Mouse (Mus musculus) spleen, postnatal 36 days (tissue): Measurements from ENCODE around the gene Get4.
A peak's percentile ranks its signal among the peaks of the same experiment; 100 is the strongest.

ENCODE experiments used
- DNase-seq, 2 experiments: peaks; one replicate each; pipeline ENCODE4 v3.0.0; 2022; ENCODE audit warnings: low spot score in 2 of 2, mixed read lengths in 1 of 2

Get4 gene

DNA sequence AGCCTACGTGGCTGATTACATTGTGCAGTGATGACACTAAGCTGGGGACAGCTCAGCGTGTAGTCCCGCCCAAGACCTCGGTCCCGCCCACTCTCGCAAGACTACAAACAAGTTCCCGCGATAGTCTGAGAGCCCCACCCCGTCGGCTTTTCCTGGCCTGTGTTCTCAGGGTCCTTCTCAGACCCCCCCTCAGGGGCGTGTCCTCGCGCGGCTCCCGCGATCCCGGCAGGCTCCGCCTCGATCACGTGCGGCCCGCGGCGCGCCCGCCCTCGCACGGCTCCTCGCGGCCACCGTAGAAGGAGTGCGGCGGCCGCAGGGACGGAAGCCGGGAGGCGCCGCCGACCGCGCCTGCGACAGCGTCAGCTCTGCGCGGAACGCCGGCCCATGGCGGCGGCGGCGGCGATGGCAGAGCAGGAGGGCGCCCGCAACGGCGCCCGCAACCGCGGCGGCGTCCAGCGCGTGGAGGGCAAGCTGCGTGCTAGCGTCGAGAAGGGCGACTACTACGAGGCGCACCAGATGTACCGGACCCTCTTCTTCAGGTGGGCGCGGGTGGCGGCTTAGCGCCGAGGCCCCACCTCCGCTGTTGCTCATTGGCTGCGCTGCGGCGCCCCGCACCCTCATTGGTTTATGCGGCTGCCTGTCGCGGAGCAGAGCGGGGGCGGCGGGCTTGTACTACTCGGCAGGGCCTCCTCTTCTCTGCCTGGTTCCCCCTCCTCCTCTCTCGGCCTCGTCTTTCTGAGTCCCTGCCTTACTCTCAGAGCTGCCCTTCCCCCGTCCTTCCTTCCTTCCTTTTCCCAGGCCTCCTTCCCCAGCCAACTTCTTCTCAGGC, at the start of gene Get4:
Gene Get4, plus strand, starts transcription at position 244 of the 829 bp plus-strand sequence.
- peak; percentile 99 to 100 for DNase-seq

DNA sequence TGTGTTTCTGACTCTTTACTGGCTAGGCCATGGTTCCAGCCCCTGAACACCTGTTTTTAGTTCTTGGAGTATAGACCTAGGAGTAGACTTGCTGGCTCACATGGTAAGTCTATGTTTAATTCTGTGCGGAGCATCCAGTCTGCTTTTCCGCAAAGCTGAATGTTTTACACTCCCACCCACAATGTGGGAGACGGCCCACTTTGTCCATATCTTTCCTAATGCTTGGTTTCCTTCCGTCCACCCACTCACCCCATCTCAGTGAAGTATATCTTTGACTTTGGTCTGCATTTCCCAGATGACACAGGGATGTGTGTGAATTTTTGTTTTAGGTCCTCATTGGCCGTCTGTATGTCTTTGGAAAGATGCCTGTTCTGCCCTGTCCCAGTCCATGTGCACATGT, 48.8 kb upstream of the Get4 start:
- DNase-seq, result no peak

DNA sequence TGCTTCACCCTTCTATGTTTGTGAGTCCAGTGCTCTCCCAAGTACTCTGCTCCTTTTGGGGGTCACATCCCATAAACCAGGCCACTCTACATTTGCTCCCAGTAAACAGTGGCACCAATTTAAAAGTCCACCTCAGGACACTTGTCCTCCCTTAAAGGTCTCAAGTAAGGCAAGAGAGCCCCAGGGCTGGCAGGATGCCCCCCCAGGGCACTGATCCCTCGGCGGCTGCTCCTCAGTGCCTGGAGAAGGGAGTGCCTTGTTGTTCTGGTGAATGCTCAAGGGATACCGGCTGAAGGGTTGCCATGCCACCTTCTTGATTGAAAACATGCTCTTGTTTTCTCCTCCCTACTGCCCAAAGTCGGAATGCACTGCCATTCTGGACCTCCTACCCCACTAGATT, 46.0 kb upstream of the Get4 start:
- no peak for DNase-seq

DNA sequence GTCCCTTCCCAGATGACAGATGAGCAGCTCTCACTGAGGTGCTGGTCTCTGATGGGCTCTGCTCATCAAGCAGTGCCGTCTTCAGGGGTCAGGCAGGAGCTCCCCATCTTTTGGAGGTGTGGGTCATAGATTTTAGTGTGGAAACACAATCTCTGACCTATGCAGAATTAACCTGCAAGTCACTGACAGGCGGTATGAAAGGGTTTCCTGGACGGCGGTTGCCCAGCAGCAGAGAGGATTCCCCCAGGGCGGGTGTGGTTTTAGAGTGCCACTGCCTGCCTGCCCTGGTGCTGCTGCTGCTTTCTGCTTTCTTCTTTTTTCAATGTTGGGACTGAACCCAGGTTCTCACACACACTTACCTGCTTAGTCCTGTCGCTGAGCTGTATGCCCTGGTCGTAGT, 45.6 kb upstream of the Get4 start:
- DNase-seq, result peak; percentile 39 to 47

DNA sequence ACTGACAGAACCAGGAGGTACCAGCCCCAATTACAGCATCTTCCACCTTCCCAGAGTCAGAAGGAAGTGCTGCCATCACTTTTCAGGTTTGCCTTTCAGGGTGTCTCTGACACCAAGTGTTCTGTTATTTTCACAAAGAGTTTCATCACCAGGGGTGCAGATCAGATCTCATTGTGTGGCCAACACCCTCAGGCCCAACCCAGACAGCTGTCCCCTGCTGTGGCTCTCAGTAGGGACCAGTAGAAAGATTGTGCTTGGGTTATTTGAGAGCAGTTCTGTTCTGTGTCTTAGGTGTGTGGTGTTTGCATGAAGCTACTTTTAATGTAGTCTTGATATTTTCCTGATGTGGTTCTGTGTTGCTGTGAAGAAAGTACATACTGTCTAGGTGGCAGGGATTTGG, 43.9 kb upstream of the Get4 start:
- DNase-seq, result no peak

DNA sequence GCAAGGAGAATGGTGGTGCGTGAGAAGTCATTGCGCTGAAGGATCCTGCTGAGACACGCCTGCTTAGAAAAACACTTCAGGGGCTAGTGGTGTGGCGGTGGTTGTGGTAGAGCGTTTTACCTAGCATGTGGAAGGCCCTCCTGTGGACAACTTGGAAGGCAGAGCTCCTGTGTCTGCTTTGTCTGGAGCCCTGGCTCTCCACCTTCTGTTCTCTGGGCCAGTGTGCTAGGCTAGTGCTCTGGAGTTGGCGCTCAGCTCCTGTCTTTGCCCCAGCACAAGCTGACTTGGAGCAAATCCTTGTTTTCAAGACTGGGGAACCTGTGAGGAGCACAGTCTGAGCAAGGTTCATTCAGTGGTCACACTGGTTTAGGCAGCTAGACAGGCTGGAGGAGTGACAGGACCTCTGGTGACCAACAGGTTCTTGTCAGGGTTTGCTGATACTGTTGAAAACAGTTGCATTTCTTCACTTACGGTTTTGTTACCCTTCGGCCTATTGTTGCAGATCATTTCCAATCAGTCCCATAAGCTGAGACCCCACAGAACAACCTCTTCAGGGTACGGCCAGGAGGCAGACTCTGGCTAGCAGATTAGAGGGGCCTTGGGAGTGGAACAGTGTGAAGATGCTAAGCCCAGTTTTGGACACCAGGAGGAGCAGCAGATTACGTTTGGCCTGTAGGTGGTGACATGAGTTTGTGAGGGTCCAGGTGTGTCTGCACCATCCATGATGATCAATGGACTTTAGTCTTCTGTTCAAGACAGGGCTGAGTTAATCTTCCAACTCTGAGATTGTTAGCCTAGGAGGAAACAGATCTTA, 43.0 kb upstream of the Get4 start:
- DNase-seq, result no peak

DNA sequence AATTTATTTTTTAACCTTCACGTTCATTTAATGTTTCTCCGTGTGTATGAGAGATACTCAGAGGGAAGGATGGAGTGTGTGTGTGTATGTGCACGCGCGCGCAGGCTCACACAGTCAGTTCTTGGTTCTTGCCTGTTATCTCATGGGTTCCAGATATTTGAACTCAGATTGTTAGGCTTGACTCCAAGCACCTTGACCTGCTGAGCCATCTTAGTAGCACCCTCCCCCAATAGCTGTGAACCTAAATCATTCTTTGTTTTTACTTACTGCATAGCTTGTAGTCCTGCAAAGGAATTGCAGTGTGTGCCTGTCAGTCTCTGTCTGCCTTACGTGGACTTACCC, 42.5 kb upstream of the Get4 start:
- DNase-seq, result no peak

DNA sequence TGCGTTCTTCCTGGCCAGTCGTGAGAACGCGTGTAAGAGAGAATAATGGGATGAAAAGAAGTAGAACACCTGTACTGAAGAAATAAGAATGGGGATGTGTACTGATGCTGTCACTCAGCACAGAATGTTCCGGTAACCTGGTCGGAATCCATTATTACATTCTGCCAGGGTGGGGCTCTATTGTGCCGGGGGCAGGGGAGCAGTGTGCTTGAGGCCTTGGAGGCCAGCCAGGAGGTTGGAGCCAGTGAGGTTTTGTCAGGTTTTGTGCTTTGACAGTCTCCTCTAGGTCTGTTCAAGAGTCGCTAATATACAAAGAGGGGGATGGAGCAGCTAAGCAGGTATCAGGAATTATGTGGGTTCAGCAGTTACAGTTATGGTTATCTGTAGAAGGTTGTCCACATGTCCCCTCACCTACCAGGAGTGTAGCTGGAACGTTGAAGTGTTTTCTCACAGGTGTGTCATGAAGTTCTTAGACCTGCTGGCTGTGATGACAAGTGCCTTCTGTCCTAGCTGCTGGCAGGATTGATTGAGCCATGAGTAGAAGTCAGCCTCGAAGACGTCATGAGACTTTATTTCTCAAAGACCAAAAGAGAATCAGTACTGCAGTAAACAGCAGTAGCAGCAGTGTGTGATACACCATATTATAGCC, 40.3 kb upstream of the Get4 start:
- DNase-seq, result no peak

DNA sequence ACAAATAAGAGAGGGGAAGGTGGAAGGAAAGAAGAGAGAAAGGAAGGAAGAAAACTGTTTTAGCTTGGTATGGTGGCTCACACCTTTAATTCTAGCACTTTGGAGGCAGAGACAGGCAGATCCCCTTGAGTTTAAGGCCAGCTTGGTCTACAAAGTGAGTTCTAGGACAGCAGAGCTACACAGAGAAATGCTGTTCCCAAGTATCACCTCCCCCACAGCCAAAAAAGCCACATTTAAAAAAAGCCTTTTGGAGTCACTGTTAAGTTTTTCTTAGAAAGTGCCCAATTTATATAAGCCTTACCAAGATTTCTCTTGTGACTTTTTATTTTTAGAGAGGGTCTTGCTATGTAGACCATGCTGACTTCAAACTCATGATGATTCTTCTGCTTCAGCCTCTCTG, 37.8 kb upstream of the Get4 start:
- no peak for DNase-seq

DNA sequence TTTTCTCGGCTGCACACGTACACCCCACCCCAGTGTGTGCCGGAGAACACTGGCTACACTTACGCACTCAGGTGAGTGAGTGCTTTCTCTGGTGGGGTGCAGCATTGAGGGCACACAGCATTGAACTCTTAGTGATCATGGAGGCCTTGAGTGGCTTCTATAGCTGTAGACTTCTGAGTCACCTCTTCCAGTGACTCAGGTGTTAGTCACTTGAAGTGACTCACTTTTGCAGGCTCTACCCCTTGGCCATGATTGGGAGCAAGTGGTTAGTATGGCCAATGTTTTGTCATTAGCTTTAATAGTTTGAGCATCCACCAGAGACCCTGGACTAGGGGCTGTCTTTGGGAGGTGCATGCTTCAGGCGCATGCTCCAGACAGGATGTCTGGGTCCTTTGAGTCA, 36.9 kb upstream of the Get4 start:
- no peak for DNase-seq

DNA sequence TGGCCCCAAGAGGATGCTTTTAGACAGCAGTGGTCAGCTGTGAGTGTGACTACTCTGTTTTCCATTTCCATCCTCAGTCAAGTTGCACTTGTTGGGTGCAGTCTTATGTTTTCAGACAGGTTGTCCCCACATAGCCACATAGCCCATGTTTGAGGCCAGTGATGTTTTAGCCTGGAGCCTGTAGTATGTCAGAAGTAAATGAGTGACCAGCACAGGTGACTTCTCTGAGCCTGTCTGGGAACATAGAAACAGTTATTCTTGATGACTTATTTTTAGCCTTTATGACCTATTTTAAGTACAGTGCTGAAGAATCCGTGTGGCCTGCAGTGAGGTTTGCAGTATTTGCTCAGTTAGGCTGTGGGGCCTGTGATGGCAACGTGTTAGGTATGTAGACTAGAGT, 36.0 kb upstream of the Get4 start:
- no peak for DNase-seq

DNA sequence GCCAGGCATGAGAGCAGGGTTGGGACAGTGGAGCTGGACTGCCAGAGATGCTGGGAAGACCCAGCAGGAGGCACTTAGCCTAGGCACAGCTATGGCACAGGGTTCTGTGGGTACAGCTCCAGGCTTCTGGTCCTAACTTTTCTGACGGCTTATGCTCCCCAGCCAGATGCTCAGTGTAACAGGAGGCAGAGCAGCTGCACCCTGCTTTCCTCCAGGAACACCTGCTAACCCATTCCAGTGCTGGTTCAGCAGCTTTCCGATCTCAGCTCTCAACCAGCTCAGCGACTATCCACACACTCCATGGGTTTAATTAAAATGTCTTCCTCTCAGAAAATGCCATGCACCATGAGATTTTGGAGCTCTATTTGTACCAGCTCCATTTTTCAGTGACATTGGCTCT, 35.4 kb upstream of the Get4 start:
- DNase-seq, result no peak

DNA sequence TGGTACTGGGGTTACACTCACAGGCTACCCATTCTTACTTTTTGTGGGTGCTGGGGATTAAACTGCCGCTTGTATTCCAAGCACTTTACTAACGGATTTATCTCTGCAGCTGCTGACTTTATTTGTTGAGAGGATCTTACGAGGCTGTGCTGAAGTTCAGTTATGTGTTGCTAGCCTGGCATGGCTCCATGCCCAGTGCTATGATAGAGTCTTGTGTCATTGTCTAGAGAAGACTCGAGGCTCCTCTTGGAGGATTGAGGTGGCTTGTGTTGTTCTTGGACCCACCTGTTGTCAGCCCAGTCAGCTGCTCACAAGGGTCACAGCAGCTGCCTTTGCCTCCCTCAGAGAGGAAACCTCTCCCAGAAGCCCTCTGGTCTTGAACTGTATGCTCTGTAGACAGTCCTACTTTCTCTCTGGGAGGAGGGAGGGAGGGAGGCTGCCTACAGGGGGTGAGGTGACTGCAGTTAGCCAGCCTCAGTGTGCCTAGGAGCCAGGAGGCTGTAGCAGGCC, 32.1 kb upstream of the Get4 start:
- no peak for DNase-seq

DNA sequence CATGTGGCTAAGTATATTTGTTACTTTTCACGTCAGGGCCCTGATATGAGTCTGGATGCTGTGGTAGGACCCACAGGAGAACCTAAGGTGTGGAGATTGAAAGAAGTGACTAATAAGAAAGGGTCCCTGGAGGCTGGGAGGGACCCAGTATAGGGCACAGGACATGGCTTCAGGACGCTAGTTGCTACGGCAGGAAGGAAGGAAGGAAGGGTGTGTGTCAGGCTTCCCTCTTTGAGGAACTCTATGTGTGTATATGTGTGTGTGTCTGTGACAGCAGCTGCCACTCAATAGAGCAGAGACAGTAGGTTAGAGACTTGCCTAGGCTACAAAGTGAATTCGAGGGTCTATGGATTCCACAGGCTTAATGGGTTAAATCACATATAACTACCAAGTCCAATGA, 31.5 kb upstream of the Get4 start:
- DNase-seq, result no peak

DNA sequence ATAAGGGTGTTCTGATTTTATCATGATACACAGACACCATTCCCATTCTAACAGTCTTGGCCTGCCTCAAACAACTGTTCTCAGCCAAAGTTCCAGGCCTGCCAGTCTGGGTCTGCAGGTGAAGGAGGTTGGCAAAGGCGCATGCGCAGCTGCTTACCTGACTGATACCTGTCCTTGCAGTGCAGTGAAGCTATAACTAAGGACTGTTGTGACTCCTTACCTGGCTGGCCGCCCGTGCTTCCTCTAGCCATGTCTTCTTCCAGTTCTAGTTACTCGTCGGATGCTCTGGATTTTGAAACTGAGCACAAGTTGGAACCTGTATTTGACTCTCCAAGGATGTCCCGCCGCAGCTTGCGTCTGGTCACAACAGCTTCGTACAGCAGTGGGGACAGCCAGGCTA, 28.8 kb upstream of the Get4 start:
- DNase-seq, result no peak

DNA sequence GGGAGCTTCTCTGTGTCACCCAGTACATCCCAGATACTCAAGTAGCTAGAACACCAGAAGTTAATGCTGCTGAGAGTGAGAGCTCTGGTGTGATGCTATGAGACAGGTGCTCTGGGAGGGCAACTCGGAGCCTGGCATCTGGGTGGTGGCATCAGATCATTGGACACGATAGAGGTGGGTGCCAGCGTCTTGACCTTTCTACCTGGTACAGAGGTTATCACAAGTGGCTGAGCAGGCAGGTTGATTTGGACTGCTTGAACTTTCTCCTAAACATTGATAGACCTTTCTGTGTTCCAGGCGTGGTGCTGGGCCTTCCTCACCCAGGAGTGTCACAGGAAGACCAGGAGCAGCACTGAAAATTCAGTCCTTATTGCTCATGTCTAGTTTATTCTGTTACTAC, 24.9 kb upstream of the Get4 start:
- no peak for DNase-seq

DNA sequence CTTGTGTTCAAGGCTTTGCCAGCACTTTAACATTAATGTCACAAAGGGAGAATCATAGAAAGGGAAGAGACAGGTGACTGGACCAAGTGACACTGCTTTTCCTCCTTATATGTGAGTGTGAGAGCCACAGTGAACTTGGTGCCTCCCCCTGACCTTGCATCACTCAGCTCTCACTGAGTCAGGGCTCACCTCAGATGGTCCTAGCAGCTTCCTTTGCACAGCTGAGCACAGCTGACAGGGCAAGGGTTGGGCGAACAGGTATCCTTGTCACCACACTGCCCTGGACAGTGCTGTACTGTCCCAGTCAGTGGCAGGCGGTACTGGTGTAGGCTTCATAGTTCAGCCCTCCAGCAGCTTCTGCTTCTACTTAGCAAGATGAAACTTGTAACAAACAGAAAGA, 24.5 kb upstream of the Get4 start:
- no peak for DNase-seq

DNA sequence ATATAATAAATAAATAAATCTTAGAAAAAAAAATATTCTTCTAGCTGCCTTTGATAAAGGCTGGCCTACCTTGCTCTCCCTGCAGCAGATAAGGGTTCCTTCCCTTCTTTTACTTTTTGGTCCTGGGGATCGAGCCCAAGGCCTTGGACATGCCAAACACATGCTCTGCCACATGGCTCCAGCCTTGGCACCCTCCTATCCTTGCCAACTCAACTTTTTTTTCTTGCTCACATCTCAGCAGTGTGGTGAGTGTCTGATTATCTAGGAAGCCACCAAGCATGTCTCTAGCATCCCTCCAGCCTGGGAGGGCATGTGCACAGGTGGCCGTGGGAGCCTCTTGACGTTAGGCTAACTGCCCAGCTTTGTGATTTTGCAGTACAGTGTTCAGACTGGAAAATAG, 23.8 kb upstream of the Get4 start:
- DNase-seq, result no peak

DNA sequence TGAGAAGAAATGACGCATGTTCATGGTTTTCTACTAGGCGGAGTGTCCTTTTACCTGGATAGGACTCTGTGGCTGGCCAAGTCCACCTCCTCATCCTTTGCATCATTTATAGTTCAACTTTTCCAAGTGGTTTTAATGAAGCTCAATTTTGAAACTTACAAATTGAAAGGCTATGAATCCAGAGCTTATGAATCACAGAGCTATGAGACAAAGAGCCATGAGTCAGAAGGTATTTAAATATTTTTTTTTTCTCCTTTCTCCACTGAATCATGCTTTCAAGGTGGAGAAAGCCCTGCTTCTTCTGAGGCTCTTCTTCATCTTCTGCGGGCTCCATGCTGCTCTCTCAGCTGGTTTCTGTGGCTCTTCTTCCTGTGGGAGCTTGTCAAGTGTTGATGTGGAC, 22.4 kb upstream of the Get4 start:
- no peak for DNase-seq

DNA sequence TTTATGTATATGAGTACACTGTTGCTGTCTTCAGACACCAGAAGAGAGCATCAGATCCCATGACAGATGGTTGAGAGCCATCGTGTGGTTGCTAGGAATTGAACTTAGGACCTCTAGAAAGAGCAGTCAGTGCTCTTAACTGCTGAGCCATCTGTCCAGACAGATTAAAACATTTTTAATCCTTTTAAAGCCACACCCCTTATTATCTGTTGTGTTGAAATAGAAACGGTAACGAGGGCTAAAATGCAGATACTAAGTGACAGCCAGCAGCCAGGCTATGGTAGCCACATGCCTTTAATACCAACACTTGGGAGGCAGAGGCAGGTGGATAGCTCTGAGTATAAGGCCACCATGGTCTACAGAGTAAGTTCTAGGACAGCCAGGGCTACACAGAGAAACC, 20.0 kb upstream of the Get4 start:
- no peak for DNase-seq

DNA sequence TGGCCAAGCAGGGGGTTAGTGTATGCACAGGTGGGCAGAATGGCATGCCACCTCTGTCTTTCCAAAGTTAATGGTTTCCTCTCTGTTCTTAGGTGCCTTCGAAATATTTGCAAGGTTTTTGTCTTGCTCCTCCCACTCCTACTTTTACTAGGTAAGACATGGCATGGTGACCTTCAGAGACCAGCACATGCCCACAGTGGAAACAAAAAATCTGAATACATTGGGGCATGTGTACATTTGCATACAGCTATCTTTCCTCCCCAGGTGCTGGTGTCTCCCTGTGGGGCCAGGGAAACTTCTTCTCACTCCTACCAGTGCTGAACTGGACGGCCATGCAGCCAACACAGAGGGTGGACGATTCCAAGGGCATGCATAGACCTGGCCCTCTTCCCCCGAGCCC, 17.7 kb upstream of the Get4 start:
- no peak for DNase-seq

DNA sequence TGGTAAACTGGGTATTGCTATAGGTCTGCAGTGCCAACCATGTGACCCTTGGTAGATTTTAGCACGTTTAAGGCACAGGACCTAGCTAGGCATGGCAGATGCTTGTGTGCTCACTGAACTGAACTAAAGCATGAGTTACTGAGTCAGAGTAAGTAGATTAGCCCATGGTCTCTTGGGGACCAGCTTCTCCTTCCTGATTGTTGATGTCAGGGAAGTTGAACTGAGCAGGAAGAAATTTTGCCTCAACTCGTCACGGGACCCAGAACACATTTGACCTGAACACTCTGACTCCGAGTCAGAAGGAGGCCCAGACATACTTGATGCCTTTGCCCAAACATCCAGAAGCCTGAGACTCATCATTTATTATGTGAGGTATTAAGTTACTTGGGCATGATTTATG, 14.7 kb upstream of the Get4 start:
- no peak for DNase-seq
